Mouse (Mus musculus): ENCODE measurements around the gene Itpk1.

- no peak for TF ChIP-seq EP300 (IDR thresholded peaks at IDR 0.05; ENCODE audit: insufficient read depth, low read depth, low read length)
- TF ChIP-seq CTCF (IDR thresholded peaks at IDR 0.05) = no peak
These were observed 13.0 kb downstream of the Itpk1 start for GRCm38 (mm10) chr12:102691761-102692160.
